Mouse (Mus musculus) heart, adult 2 months (tissue): ENCODE measurements around the gene Ssrp1.

Experiments used
- CTCF ChIP-seq: fragments of 200-600 bp; IDR thresholded peaks from 2 replicates; pipeline ENCODE4 v1.8.1; 2022; ENCODE audit warnings: antibody characterized with exemption, mild to moderate bottlenecking, moderate library complexity
- EP300 ChIP-seq: fragments of 200-500 bp; IDR thresholded peaks from 2 replicates; pipeline ENCODE4 v1.6.1; 2011; ENCODE audit warnings: low read depth, low read length, control low read depth; ENCODE audit not compliant: insufficient read depth
- POLR2A ChIP-seq: fragments of 200-500 bp; IDR thresholded peaks from 2 replicates; pipeline ENCODE4 v1.6.1; 2011; ENCODE audit warnings: mild to moderate bottlenecking, low read depth, low read length, control low read depth; ENCODE audit not compliant: insufficient read depth

DNA sequence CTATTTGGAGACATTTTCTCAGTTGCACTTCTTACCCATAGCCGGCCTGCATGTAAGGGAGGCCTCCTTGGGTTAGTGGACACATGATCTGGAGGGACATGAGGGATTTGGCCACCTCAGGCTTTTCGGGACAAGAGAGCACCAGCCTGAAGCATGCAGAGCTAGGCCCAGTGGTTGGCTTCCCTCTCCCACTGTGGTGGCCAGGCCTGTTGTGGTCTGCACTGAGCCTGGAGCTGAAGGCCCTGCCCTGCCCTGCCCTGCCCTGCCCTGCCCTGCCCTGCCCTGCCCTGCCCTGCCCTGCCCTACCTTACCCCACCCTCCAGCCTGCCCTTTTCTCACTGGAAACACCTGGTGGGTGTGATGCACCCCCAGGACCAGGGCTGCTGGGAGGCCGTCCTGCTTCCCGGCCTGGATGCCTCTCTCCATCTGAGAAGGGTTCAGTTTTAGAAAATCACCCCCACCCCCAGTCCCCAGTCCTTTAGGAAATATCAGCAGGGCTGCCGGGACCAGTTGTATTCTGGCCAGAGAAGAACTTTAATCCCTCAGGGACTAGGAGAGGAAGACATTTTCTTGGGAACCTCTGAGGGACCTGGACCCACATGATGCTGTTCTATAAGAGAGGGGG lies 16.3 kb downstream of the Ssrp1 start:
- TF ChIP-seq CTCF: no peak
- TF ChIP-seq POLR2A: no peak
- no peak for TF ChIP-seq EP300
